Mouse (Mus musculus) Muller cell, postnatal 12 days (primary cell): ENCODE measurements around the gene Xlr3c.
A peak's percentile ranks its signal among the peaks of the same experiment; 100 is the strongest.
"Not testable (repeated sequence)": the region's sequence is repeated elsewhere in the genome, so short reads cannot be mapped to it uniquely, and the experiment has no call there.

Experiments
- DNase-seq: peaks from one replicate; pipeline ENCODE4 v3.0.0-alpha.2; 2015; ENCODE audit errors: inconsistent ontology term

The Xlr3c gene

GRCm38 (mm10) chrX:73265270-73265669 is at the start of gene Xlr3c:
Xlr3c (minus strand) TSS chrX:73265390.
- not testable (repeated sequence) for DNase-seq

GRCm38 (mm10) chrX:73312522-73312921 is 47.3 kb upstream of the Xlr3c start:
- peak; percentile 4 for DNase-seq

GRCm38 (mm10) chrX:73295745-73296144 is 30.6 kb upstream of the Xlr3c start:
- not testable (repeated sequence) for DNase-seq

- DNase-seq, result not testable (repeated sequence)
Measured at GRCm38 (mm10) chrX:73292876-73293275, 27.7 kb upstream of the Xlr3c start, which contains the start of the genes Xlr5a and Xlr5c. Xlr5a (minus strand) TSS chrX:73292976. Xlr5c (minus strand) TSS chrX:73292976.

DNA sequence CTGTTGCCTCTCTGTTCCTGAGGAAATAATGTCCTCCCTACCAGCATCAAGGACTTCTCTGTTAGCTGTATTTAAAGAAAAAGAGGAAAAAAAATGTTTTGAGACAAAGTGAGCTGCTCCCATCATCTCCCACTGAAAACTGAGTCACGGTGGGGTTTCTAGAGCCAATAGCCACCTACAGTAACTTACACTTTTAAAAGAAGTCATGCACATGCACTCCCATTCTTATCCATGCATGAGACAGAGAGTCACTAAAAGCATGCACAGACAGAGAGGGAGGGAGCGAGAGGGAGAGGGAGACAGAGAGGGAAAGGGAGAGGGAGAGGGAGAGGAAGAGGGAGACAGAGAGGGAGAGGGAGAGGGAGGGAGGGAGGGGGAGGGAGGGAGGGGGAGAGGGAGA is 2.8 kb downstream of the Xlr3c start:
- DNase-seq, result not testable (repeated sequence)

GRCm38 (mm10) chrX:73242821-73243325 is 22.3 kb downstream of the Xlr3c start, which contains the start of gene Xlr4c:
Xlr4c (minus strand) TSS chrX:73243130.
- DNase-seq, result not testable (repeated sequence)

GRCm38 (mm10) chrX:73229288-73229687 is 35.9 kb downstream of the Xlr3c start:
- peak; percentile 6 for DNase-seq

GRCm38 (mm10) chrX:73228606-73229214 is 36.5 kb downstream of the Xlr3c start:
- DNase-seq, result no peak

DNA sequence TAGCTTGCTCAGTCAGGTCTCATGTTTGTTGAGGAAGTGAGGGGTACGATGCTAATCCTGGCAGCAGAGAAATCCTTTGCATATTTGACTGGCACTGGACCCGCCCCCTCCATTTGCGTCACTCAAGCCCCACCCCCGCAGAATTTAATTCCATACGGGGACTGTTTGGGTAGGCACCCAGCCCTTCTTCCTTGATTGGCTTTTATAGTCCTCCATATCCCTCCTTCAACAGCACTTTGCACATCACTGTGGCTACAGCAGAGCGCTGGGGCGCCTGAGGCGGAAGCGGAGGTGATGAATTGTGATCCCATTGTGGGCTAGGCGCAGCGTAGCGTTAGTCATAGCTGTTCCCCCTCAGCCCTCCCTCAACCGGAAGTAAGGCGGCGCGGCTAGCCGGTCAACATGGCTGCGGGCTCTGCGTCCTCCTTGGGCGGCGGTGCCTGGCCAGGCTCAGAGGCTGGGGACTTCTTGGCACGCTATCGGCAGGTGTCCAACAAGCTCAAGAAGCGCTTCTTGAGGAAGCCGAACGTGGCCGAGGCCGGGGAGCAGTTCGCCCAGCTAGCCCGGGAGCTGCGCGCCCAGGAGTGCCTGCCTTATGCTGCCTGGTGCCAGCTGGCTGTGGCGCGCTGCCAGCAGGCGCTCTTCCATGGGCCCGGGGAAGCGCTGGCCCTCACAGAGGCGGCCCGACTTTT is 37.1 kb downstream of the Xlr3c start, which contains the start of gene F8a:
F8a (plus strand) TSS at position 378 of the 692 bp plus-strand sequence.
- peak; percentile 91 for DNase-seq

GRCm38 (mm10) chrX:73225365-73225764 is 39.8 kb downstream of the Xlr3c start:
- DNase-seq, result no peak

GRCm38 (mm10) chrX:73213819-73214564 is 51.2 kb downstream of the Xlr3c start, which contains the start of gene Xlr4b:
Xlr4b (plus strand) TSS chrX:73214333.
- not testable (repeated sequence) for DNase-seq
